Mouse (Mus musculus): Measurements from ENCODE around the gene Igf2bp2. TPM values are rescaled to one million over a fixed set of nuclear protein-coding genes. Genes with fewer than 3 reads are reported as not detected.

The Igf2bp2 gene
- polyA plus RNA-seq, 1 experiment from 2014 or later: 77.1 TPM

DNA sequence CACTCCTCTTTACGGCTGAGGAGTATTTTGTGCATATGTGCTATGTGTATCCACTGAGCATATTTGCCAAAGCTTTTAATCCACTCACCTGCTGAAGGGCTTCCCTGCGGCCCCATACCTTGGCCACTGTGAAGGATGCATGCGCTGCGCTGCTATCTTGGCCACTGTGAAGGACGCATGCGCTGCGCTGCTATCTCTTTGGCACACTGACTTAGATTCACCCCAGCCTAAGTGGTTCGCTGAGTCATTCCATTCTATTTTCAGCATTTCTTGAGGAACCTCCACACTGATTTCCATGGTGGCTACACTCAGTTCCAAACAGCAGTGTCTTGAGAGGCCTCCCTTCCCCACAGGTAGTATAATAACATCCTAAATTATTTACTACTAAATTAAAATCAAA is 42.0 kb downstream of the Igf2bp2 start:
- Histone ChIP-seq H3K27me3 (replicated peaks; ENCODE audit: control insufficient read depth, insufficient read depth, low read length) (no peaks in the 10 kb centered on the region), H3K4me1 (replicated peaks; ENCODE audit: control insufficient read depth, insufficient read depth, low read length) (peaks cover 3% of the 10 kb centered on the region; the same call in 1 of the 2 replicates), H3K4me2 (no peak overlapping the region), H3K9ac (ENCODE audit: low read depth, low read length) (no peak overlapping the region), H3K9me3 (ENCODE audit: control insufficient read depth, low read length) (no peaks in the 10 kb centered on the region), H3K27ac (ENCODE audit: low read depth, low read length) (no peak overlapping the region), H3K4me3 (ENCODE audit: low read depth, low read length) (no peak overlapping the region), H3K36me3 (ENCODE audit: control insufficient read depth, insufficient read depth, low read length) (no peaks in the 10 kb centered on the region)
- no peak for DNase-seq (ENCODE audit: low spot score)
- ATAC-seq (replicated peaks; ENCODE audit: low FRiP score): no peak
- 47% methylated on average over 8 of the region's 8 CpGs for WGBS

DNA sequence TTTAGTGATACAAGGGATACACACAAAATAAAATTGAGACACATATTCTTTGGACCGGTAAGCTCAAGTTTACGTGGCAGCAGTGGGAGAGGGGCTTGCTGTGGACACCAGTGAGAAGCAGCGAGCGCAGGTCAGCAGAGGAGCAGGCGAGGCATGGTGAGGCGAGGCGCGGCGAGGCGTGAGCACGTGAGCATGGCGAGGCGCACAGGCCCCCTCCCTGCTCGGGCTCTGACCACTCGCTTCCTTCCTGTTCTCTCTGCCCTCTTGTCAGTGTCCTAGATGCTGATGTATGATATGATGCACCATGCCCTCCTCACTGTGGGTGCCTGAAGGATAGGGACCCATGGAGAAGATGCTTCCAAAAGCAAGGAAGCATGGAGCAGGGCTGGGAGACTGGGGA is 43.6 kb downstream of the Igf2bp2 start:
- Histone ChIP-seq H3K4me3 (ENCODE audit: low read depth, low read length) (no peak overlapping the region), H3K27me3 (replicated peaks; ENCODE audit: control insufficient read depth, insufficient read depth, low read length) (no peaks in the 10 kb centered on the region), H3K4me2 (no peak overlapping the region), H3K9ac (ENCODE audit: low read depth, low read length) (no peak overlapping the region), H3K27ac (ENCODE audit: low read depth, low read length) (no peak overlapping the region), H3K36me3 (ENCODE audit: control insufficient read depth, insufficient read depth, low read length) (no peaks in the 10 kb centered on the region), H3K9me3 (ENCODE audit: control insufficient read depth, low read length) (no peaks in the 10 kb centered on the region), H3K4me1 (replicated peaks; ENCODE audit: control insufficient read depth, insufficient read depth, low read length) (0 out of 2 replicates have a peak, but pooled peaks cover 3% of the 10 kb centered on the region)
- DNase-seq (ENCODE audit: low spot score): no peak
- 65% methylated on average over 15 of the region's 15 CpGs for WGBS
- no peak for ATAC-seq (replicated peaks; ENCODE audit: low FRiP score)

- no peak overlapping the region for H3K4me3 ChIP-seq (ENCODE audit: low read depth, low read length)
- no peaks in the 10 kb centered on the region for H3K27me3 ChIP-seq (replicated peaks; ENCODE audit: control insufficient read depth, insufficient read depth, low read length)
- no peaks in the 10 kb centered on the region for H3K9me3 ChIP-seq (ENCODE audit: control insufficient read depth, low read length)
- DNase-seq (ENCODE audit: low spot score) (no peak), ATAC-seq (replicated peaks; ENCODE audit: low FRiP score) (no peak)
- 71% methylated on average over 14 of the region's 14 CpGs for WGBS
- no peaks in the 10 kb centered on the region for H3K36me3 ChIP-seq (ENCODE audit: control insufficient read depth, insufficient read depth, low read length)
- no peak overlapping the region for H3K27ac ChIP-seq (ENCODE audit: low read depth, low read length)
- H3K4me1 ChIP-seq (replicated peaks; ENCODE audit: control insufficient read depth, insufficient read depth, low read length): 0 out of 2 replicates have a peak, but pooled peaks cover 3% of the 10 kb centered on the region
- no peak overlapping the region for H3K9ac ChIP-seq (ENCODE audit: low read depth, low read length)
- no peak overlapping the region for H3K4me2 ChIP-seq
Measured at GRCm38 (mm10) chr16:22118716-22119501, 44.2 kb downstream of the Igf2bp2 start.

- no peak for DNase-seq (ENCODE audit: low spot score)
- no peak overlapping the region for H3K4me2 ChIP-seq
- 89% methylated on average over 4 of the region's 4 CpGs for WGBS
- H3K27me3 ChIP-seq (replicated peaks; ENCODE audit: control insufficient read depth, insufficient read depth, low read length): no peaks in the 10 kb centered on the region
- no peak overlapping the region for H3K9ac ChIP-seq (ENCODE audit: low read depth, low read length)
- H3K4me3 ChIP-seq (ENCODE audit: low read depth, low read length): no peak overlapping the region
- H3K27ac ChIP-seq (ENCODE audit: low read depth, low read length): no peak overlapping the region
- no peak for ATAC-seq (replicated peaks; ENCODE audit: low FRiP score)
- H3K36me3 ChIP-seq (ENCODE audit: control insufficient read depth, insufficient read depth, low read length): no peaks in the 10 kb centered on the region
- 0 out of 2 replicates have a peak, but pooled peaks cover 3% of the 10 kb centered on the region for H3K4me1 ChIP-seq (replicated peaks; ENCODE audit: control insufficient read depth, insufficient read depth, low read length)
- no peaks in the 10 kb centered on the region for H3K9me3 ChIP-seq (ENCODE audit: control insufficient read depth, low read length)
Measured at GRCm38 (mm10) chr16:22118151-22118550, 44.9 kb downstream of the Igf2bp2 start.

GRCm38 (mm10) chr16:22116748-22117147 is 46.4 kb downstream of the Igf2bp2 start:
- H3K27me3 ChIP-seq (replicated peaks; ENCODE audit: control insufficient read depth, insufficient read depth, low read length): no peaks in the 10 kb centered on the region
- ATAC-seq (replicated peaks; ENCODE audit: low FRiP score): no peak
- H3K9ac ChIP-seq (ENCODE audit: low read depth, low read length): no peak overlapping the region
- H3K36me3 ChIP-seq (ENCODE audit: control insufficient read depth, insufficient read depth, low read length): no peaks in the 10 kb centered on the region
- H3K9me3 ChIP-seq (ENCODE audit: control insufficient read depth, low read length): no peaks in the 10 kb centered on the region
- H3K4me3 ChIP-seq (ENCODE audit: low read depth, low read length): no peak overlapping the region
- H3K4me1 ChIP-seq (replicated peaks; ENCODE audit: control insufficient read depth, insufficient read depth, low read length): 0 out of 2 replicates have a peak, but pooled peaks cover 3% of the 10 kb centered on the region
- no peak overlapping the region for H3K4me2 ChIP-seq
- DNase-seq (ENCODE audit: low spot score): no peak
- H3K27ac ChIP-seq (ENCODE audit: low read depth, low read length): no peak overlapping the region
- 91% methylated on average over 4 of the region's 4 CpGs for WGBS

GRCm38 (mm10) chr16:22116058-22116457 is 47.0 kb downstream of the Igf2bp2 start:
- Histone ChIP-seq H3K9ac (ENCODE audit: low read depth, low read length) (no peak overlapping the region), H3K9me3 (ENCODE audit: control insufficient read depth, low read length) (no peaks in the 10 kb centered on the region), H3K27me3 (replicated peaks; ENCODE audit: control insufficient read depth, insufficient read depth, low read length) (no peaks in the 10 kb centered on the region), H3K36me3 (ENCODE audit: control insufficient read depth, insufficient read depth, low read length) (no peaks in the 10 kb centered on the region), H3K4me1 (replicated peaks; ENCODE audit: control insufficient read depth, insufficient read depth, low read length) (0 out of 2 replicates have a peak, but pooled peaks cover 1% of the 10 kb centered on the region), H3K4me3 (ENCODE audit: low read depth, low read length) (no peak overlapping the region), H3K27ac (ENCODE audit: low read depth, low read length) (no peak overlapping the region), H3K4me2 (no peak overlapping the region)
- ATAC-seq (replicated peaks; ENCODE audit: low FRiP score): no peak
- 80% methylated on average over 6 of the region's 6 CpGs for WGBS
- DNase-seq (ENCODE audit: low spot score): no peak

GRCm38 (mm10) chr16:22110036-22110435 is 53.1 kb downstream of the Igf2bp2 start:
- 80% methylated on average over 1 of the region's 1 CpGs for WGBS
- no peak for ATAC-seq (replicated peaks; ENCODE audit: low FRiP score)
- Histone ChIP-seq H3K4me3 (ENCODE audit: low read depth, low read length) (no peak overlapping the region), H3K4me2 (no peak overlapping the region), H3K27ac (ENCODE audit: low read depth, low read length) (no peak overlapping the region), H3K36me3 (ENCODE audit: control insufficient read depth, insufficient read depth, low read length) (no peaks in the 10 kb centered on the region), H3K27me3 (replicated peaks; ENCODE audit: control insufficient read depth, insufficient read depth, low read length) (no peaks in the 10 kb centered on the region), H3K4me1 (replicated peaks; ENCODE audit: control insufficient read depth, insufficient read depth, low read length) (no peaks in the 10 kb centered on the region), H3K9me3 (ENCODE audit: control insufficient read depth, low read length) (no peaks in the 10 kb centered on the region), H3K9ac (ENCODE audit: low read depth, low read length) (no peak overlapping the region)
- no peak for DNase-seq (ENCODE audit: low spot score)

GRCm38 (mm10) chr16:22109159-22109558 is 53.9 kb downstream of the Igf2bp2 start:
- DNase-seq (ENCODE audit: low spot score) (no peak), ATAC-seq (replicated peaks; ENCODE audit: low FRiP score) (no peak)
- H3K27me3 ChIP-seq (replicated peaks; ENCODE audit: control insufficient read depth, insufficient read depth, low read length): no peaks in the 10 kb centered on the region
- no peaks in the 10 kb centered on the region for H3K36me3 ChIP-seq (ENCODE audit: control insufficient read depth, insufficient read depth, low read length)
- 83% methylated on average over 4 of the region's 4 CpGs for WGBS
- H3K9me3 ChIP-seq (ENCODE audit: control insufficient read depth, low read length): no peaks in the 10 kb centered on the region
- no peak overlapping the region for H3K4me3 ChIP-seq (ENCODE audit: low read depth, low read length)
- no peak overlapping the region for H3K9ac ChIP-seq (ENCODE audit: low read depth, low read length)
- H3K4me2 ChIP-seq: no peak overlapping the region
- H3K27ac ChIP-seq (ENCODE audit: low read depth, low read length): no peak overlapping the region
- no peaks in the 10 kb centered on the region for H3K4me1 ChIP-seq (replicated peaks; ENCODE audit: control insufficient read depth, insufficient read depth, low read length)

DNA sequence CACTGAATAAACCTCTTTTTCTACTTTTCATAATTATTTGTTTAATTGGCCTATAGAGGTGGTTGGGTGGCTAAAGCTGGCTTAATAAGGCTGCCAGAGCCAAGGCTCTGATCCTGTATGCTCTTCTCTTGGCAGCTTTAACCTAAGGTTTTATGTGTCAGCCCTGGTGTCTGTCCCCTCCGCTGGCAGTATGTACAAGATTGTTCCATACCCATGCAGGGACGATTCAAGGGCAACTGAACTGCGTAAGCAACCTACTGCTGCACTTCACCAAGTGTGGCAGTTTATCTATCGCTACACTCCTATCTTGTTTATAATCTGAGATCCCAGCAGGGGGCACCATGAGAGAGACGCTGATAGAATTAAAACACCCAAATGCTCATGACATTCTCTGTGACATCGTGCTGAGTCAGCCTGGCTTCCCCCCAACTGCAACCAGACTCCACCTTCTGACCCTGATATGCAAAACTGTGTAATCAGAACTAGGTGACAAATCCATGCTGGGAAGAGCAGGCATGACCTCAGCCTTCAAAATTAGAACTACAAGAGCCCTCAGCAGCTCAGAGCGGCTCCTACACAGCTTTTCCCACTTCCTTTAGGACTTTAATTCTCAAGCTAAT is 55.1 kb downstream of the Igf2bp2 start:
- Histone ChIP-seq H3K9ac (ENCODE audit: low read depth, low read length) (no peak overlapping the region), H3K27ac (ENCODE audit: low read depth, low read length) (no peak overlapping the region), H3K4me1 (replicated peaks; ENCODE audit: control insufficient read depth, insufficient read depth, low read length) (no peaks in the 10 kb centered on the region), H3K36me3 (ENCODE audit: control insufficient read depth, insufficient read depth, low read length) (no peaks in the 10 kb centered on the region), H3K4me2 (no peak overlapping the region), H3K27me3 (replicated peaks; ENCODE audit: control insufficient read depth, insufficient read depth, low read length) (no peaks in the 10 kb centered on the region), H3K9me3 (ENCODE audit: control insufficient read depth, low read length) (no peaks in the 10 kb centered on the region), H3K4me3 (ENCODE audit: low read depth, low read length) (no peak overlapping the region)
- ATAC-seq (replicated peaks; ENCODE audit: low FRiP score) (no peak), DNase-seq (ENCODE audit: low spot score) (no peak)
- WGBS: 48% methylated on average over 7 of the region's 7 CpGs

Measured in liver, embryonic 11.5 days (tissue).